Mouse (Mus musculus): ENCODE measurements around the gene AC109138.7.

Gene AC109138.7

DNA sequence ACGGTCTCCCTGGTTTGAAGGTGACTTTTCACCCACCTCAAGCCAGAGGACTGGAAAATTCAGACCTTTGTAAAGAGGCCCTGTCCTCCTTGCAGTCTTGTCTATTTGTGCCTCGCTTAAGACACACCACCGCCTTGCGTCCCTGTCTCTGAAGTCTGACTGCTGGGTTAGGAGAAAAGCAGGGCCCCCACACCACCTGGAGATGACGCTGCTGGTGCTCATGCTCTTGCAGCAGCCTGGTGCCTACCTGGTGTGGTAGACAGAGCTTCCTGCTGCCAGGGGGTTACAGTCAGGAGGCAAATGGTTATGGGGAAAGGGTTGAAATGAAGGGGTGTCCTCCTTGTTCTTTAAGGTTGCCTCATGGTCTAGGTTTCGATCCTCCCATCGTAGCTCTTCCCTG lies 40.1 kb downstream of the AC109138.7 start:
- no peak for DNase-seq (ENCODE audit: low spot score)

DNA sequence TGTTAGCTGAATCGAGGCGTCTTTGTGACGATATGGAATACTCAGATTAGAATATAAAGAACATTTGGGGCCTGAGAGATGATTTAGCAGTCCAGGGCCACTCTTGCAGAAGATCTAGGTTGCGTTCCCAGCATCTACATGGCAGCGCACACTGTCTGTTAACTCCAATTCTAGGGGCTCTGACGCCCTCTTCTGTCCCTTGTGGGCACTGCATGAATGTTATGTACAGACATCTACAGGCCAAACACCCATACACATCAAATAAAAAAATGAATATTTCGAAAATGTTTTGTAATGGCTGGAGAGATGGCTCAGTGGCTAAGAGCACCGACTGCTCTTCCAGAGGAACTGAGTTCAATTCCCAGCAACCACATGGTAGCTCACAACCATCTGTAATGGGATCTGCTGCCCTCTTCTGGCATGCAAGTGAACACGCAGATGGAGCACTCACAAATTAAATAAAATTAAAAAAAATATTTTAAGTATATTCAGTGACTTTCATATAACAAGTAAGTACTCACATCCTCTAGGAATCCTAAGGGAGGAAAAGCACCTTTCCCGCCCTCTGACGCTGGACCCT lies 41.5 kb downstream of the AC109138.7 start:
- no peak for DNase-seq (ENCODE audit: low spot score)

DNA sequence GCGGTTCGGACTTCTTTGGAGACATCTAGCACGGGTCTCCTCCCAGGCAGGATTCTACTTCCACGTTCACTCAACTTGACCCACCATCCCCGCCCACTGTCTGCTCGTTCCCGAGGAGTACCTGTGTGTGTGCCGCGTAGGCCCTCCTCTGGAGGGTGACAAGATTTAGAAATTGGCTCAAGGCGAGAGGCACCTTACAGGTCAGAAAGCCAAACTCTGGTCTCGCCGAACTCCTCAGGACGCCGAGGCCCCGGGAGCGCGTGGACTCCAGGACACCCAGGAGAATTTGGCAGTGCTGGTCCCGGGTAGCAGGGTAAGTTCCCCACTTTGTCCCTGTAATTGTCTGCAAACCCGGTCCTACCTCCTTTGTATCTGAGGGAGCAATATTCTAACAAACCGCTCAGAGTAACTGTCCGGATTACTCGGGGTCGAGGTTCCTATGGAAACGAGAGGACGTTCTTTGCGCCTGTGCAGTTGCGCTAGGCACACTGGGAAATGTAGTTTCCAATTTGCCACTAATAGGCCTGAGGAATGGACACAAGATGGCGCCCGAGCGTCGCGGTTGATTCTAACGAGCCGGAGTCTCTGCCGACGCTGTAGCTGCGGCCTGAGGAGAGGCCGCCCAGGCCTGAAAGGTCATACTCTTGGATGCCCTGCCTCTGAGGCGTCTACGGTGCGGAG lies 43.2 kb downstream of the AC109138.7 start:
- peak; percentile 75 for DNase-seq (ENCODE audit: low spot score)

DNA sequence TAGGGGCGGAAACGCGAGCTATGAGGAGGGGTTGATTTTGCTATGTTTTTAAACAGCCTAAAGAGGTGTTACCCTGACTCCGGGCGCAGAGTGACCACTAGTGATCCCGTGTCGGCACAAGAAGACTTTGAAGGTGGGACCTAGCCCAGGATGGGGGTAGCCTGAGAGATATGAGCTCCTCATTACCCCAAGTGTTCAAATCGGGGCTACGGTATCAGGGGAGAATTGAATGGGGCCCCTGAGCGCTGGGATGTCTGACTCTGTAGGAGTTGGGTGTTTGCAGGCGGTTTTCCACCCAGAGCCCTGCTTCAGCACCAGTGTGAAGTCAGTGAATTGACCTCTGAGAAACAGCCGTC lies 43.7 kb downstream of the AC109138.7 start:
- no peak for DNase-seq (ENCODE audit: low spot score)

DNA sequence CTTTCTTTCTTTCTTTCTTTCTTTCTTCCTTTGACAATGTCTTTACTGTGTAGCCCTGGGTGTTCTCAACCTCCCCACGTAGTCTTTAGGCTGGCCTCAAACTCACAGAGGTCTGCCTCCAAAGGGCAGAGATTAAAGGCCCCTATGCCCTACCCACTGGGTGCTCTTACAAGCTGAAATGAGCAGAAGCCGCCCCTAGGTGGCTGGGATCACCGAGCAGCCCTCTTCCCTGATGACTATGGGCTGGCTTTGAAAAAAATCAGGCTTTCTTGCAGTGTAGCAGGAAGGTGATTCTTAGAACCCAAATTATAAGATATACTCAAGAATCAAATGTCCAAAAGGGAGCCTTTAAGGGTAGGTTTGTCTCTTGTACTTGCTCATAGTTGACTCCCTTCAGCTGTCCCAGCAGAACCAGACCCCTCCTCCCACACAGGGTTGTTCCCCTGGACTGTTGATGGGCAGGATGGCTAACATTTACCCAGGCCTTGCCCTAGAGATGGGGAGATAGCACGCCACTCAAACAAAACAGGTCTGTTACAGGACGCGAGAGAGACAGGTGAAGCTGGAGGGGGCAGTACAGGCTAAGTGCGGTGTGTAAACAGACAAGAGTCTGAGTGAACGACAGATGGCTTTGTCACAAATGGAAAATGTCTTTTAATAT lies 47.0 kb downstream of the AC109138.7 start:
- no peak for DNase-seq (ENCODE audit: low spot score)

DNA sequence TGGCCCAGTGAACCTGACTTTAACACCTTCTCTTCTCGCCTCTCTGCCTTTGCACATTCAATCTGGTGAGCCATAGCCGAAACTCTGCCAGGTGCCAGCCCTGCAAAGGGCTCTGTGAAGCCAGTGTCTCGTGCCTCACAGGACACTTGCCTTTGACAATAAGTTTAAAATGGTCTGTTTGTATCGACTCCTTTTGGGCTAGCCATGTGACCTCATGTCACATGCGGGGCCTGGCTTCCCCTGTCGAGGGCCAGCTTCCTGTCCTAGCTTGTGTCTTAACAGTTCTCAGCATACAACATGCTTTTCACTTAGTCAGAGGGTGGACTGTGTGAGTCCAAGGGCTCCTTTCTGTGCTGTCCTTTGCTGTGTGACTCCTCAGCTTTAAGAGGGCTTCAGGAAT lies 48.6 kb downstream of the AC109138.7 start:
- no peak for DNase-seq (ENCODE audit: low spot score)

DNA sequence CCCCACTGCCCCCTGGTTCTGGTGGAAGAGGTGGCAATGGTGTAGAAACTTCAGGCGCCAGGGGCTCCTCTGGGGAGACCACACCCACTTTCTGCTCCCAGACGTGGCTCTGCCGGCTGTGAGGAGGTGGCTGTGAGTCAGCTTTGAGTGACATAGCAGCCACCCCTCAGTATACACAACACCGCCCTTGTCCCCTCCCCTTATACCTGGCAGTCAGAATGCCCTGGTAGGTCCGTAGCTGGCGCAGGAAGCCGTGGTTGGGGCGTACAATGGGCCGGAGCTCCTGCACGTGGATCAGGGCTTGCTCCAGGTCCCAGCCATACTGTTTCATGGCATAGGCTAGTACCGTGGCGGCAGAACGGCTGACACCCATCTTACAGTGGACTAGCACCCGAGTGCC lies 49.5 kb downstream of the AC109138.7 start:
- DNase-seq (ENCODE audit: low spot score) = no peak

DNA sequence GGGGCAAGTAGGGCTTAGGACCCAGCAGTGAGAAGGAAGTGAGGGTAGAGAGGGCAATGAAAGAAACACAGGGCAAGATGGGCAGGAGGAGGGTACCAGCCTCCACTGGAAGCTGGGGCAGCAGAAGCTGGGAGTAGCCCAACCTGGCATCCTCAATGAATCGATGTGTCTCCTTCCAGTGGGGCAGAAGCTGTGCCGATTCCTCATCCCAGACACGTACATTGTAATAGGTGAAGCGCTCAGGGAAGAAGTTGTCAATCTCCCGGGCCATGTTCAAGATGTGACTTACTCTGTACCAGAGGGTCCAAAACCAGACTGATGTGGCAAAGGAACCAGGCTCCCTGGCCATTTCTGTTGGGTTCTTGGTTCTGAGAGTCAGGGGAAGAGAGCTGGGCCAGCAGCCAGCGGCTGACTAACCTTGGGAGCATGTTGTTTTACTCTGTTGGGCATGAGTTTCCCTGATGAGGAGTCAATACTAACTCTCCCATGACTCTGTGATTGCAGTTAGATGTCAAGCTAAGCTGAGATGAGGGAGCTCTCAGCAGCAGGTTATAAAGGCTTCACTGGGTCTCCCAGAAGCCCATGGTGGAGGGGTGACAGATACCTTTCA lies 50.1 kb downstream of the AC109138.7 start:
- DNase-seq (ENCODE audit: low spot score) = no peak

DNA sequence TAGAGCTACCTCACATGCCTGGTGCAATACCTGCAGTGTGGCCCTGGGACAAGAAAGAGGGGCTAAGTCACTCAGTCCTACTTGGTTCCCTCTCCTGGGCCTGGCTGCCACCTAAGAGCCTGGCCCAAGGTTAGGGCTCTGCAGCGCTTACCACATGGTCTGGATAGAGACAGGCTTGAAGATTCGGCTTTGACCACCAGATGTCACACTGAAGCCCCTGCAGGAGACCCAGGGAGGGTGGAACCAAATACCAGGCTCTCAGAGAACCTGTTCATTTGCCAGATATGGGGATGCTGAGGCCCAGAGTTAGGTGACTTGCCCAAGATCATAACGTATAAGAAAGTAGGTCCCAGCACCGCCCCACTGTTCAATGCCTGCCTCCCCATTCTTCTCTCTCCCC lies 51.8 kb downstream of the AC109138.7 start:
- DNase-seq (ENCODE audit: low spot score) = no peak

DNA sequence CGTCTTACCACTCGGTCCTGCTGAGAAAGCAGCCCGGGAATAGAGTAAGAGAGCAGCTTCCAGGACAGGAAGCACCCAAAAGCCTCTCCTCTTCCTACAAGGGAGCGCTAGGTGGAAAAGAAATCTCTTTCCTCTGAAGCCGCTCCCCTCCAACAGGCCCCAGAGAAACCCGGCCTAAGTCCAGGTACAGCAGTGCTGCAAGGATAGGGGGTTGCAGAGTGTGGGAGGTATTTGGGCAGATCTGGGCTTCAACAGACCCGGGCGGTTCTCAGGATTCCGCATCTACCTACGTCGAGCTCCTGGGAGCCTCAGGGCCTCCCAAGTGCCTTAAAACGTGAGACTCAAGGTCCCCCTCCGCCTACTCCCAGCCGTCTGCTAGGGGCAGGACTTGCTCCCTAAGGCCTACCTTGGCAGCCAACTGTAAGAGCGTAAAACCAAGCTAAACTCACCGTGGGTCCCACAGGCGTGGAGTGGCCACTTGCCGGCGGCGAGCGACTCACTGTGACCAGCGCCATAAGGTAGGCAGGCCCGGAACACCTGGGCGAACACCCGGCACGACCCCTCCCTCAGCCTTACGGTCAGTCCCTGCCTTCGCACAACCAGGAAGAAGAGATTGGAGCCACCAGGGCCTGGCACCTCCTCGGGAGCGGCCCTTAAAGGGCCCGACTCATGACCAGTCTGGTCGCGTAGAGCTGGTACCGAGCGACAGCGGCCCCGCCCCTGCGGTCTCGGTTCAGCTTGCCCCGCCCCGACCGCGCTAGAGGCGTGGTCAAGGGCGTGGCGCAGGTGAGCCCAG lies 54.6 kb downstream of the AC109138.7 start, which contains the start of gene Ssh3:
Gene Ssh3, minus strand, starts transcription at position 615 of the 796 bp plus-strand sequence.
- DNase-seq (ENCODE audit: low spot score) = no peak

DNA sequence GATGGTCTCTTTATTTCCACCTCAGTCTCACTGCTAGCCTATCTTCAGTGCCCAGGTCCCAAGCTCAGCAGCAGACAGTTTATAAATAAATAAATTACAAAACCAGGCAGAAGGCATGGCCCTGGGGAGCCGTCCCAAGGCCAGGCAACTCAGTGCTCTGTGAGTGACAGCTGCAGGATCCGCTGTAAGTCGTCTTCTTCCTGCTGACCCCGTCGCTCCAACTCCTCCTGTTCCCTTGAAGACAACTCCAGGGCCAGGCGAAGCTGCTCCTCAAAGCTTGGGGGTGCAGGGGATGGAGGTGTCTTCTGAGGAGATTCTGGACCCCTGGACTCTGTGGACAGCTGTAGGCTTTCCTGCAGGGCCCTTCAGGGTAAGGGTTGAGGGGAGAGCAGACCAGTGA lies 56.0 kb downstream of the AC109138.7 start:
- DNase-seq (ENCODE audit: low spot score) = no peak

DNA sequence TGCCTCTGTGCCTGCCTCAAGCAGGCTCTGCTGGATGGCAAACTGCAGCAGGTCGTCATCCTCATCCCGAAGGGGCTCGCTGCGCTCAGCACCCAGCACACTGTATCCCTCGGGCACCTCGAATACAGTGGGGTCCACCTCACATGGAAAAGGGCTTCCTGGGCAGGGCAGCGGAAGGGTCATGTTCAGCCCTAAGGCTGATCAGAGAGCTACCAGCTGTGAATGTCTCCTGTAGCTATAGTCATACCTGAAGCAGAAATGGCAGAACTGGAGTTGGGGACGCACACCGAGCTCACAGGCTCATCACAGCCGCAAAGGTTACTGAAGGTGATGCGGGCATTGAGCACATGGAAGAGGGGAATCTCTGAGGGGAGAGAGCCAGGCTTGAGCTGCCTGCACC lies 56.8 kb downstream of the AC109138.7 start:
- no peak for DNase-seq (ENCODE audit: low spot score)

DNA sequence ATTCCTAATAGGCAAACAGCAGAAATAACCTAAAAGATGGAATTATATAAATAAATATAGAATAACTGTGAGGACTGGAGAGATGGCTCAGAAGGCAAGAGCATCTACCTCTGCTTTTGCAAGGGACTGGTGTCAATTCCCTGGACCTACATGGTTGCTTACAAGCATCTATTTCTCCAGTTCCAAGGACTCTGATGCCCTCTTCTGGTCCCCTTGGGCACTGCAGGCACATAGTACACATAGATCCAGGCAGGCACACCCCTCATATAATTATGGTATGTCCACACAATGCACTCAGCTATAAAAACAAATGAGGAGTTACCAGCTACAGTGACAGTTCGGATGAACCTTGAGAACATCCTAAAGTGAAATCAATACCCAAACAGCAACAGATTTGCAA lies 65.3 kb downstream of the AC109138.7 start:
- no peak for DNase-seq (ENCODE audit: low spot score)

DNA sequence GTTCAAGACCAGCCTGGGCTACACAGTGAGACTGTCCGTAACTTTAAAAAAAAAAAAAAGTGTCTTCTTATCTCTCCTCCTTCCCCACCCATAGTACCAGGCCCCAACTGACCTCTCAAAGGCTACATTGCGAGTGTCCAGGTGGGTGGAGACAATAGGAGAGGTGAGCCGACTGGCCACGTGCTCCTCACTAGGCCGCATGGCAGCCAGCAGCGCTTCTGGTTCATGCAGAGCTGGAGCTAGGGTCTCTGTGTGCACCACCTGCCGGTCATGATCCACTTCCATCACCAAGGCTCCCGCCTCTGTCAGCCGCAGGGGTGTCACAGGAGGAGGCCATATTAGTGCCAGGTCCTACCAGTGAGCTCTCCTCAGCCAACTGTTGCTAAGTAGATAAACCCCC lies 66.3 kb downstream of the AC109138.7 start:
- no peak for DNase-seq (ENCODE audit: low spot score)

All from urinary bladder, postnatal 10 days (tissue).